Mouse (Mus musculus) neural tube, embryonic 14.5 days (tissue): ENCODE results near the gene Dppa3. TPM values are rescaled to one million over a fixed set of nuclear protein-coding genes. Genes with fewer than 3 reads are reported as not detected.
"Not testable (repeated sequence)": the region's sequence is repeated elsewhere in the genome, so short reads cannot be mapped to it uniquely, and the experiment has no call there.

Experiments used
- ATAC-seq: fragments of 200-750 bp; cut with Nextera tagmentation; 2 replicates; pipeline ENCODE4 v1.8.0; 2017; ENCODE audit warnings: low read depth, mild to moderate bottlenecking, moderate TSS enrichment, moderate library complexity
- H3K27ac ChIP-seq: fragments of 300-500 bp; sonication (generic); 2 replicates; pipeline ENCODE4 v1.5.1; 2014; ENCODE audit warnings: low read depth, mild to moderate bottlenecking, control low read depth, low read length, moderate library complexity, mixed read lengths
- H3K27me3 ChIP-seq: fragments of 300-500 bp; sonication (generic); 2 replicates; pipeline ENCODE4 v1.6.1; 2014; ENCODE audit warnings: low read length; ENCODE audit not compliant: control insufficient read depth, insufficient read depth
- H3K36me3 ChIP-seq: fragments of 300-500 bp; sonication (generic); 2 replicates; pipeline ENCODE4 v1.6.1; 2014; ENCODE audit warnings: low read length, mixed read lengths; ENCODE audit not compliant: control insufficient read depth, insufficient read depth
- H3K4me1 ChIP-seq: fragments of 300-500 bp; sonication (generic); 2 replicates; pipeline ENCODE4 v1.6.1; 2014; ENCODE audit warnings: low read length; ENCODE audit not compliant: control insufficient read depth, insufficient read depth
- H3K4me2 ChIP-seq: fragments of 300-500 bp; sonication (generic); 2 replicates; pipeline ENCODE4 v1.6.1; 2014; ENCODE audit warnings: mild to moderate bottlenecking, low read depth, low read length, control low read depth
- H3K4me3 ChIP-seq: fragments of 300-500 bp; sonication (generic); 2 replicates; pipeline ENCODE4 v1.5.1; 2014; ENCODE audit warnings: low read depth, low read length, control low read depth, mixed read lengths
- H3K9ac ChIP-seq: fragments of 300-500 bp; sonication (generic); replicated peaks from 2 replicates; pipeline ENCODE4 v1.6.1; 2014; ENCODE audit warnings: low read depth, mild to moderate bottlenecking, control low read depth, low read length, mixed read lengths
- H3K9me3 ChIP-seq: fragments of 300-500 bp; sonication (generic); 2 replicates; pipeline ENCODE4 v1.6.1; 2016; ENCODE audit warnings: low read length; ENCODE audit not compliant: control insufficient read depth
- WGBS: fragments of 180-500 bp; shearing (Covaris S2); extraction: QIAGEN DNeasy Blood & Tissue Kit; methylation state at CpG from one replicate; pipeline ENCODE4 v1.1.7; 2014; 5-methylcytosine and 5-hydroxymethylcytosine counted together
- polyA plus RNA-seq: library from polyadenylated mRNA; unstranded; fragments of >200 nt; fragmentation: Nextera tagmentation; extraction: Ambion mirVana; gene quantifications from 2 replicates; pipeline ENCODE4 v1.2.1, GENCODE M21; 2014

The Dppa3 gene
- polyA plus RNA-seq, 1 experiment from 2014 or later = not detected

- Histone ChIP-seq H3K27ac (no peak overlapping the region), H3K4me1 (no peaks in the 10 kb centered on the region), H3K9me3 (no peaks in the 10 kb centered on the region), H3K9ac (no peak overlapping the region), H3K36me3 (no peaks in the 10 kb centered on the region), H3K27me3 (no peaks in the 10 kb centered on the region), H3K4me2 (no peak overlapping the region), H3K4me3 (no peak overlapping the region)
- 82% methylated on average over 4 of the region's 4 CpGs for WGBS
- no peak for ATAC-seq
These were observed 1.1 kb upstream of the Dppa3 start for GRCm38 (mm10) chr6:122625156-122625555.

- ATAC-seq = no peak
- no peaks in the 10 kb centered on the region for H3K9me3 ChIP-seq
- H3K36me3 ChIP-seq = no peaks in the 10 kb centered on the region
- no peak overlapping the region for H3K27ac ChIP-seq
- no peaks in the 10 kb centered on the region for H3K27me3 ChIP-seq
- 46% methylated on average over 20 of the region's 20 CpGs for WGBS
- no peaks in the 10 kb centered on the region for H3K4me1 ChIP-seq
- no peak overlapping the region for H3K4me2 ChIP-seq
- H3K4me3 ChIP-seq = peak overlapping the region; percentile 9; the same call in 1 of the 2 replicates
- no peak overlapping the region for H3K9ac ChIP-seq
These were observed 1.4 kb downstream of the Dppa3 start for GRCm38 (mm10) chr6:122627469-122628108.

- no peak overlapping the region for H3K4me3 ChIP-seq
- H3K9me3 ChIP-seq = no peaks in the 10 kb centered on the region
- H3K36me3 ChIP-seq = no peaks in the 10 kb centered on the region
- no peaks in the 10 kb centered on the region for H3K27me3 ChIP-seq
- 54% methylated on average over 9 of the region's 9 CpGs for WGBS
- H3K9ac ChIP-seq = no peak overlapping the region
- H3K4me1 ChIP-seq = no peaks in the 10 kb centered on the region
- H3K4me2 ChIP-seq = no peak overlapping the region
- H3K27ac ChIP-seq = no peak overlapping the region
- ATAC-seq = no peak
These were observed 7.2 kb downstream of the Dppa3 start for GRCm38 (mm10) chr6:122633411-122633810.

GRCm38 (mm10) chr6:122635315-122635714 lies 9.1 kb downstream of the Dppa3 start:
- H3K27me3 ChIP-seq = no peaks in the 10 kb centered on the region
- no peak overlapping the region for H3K27ac ChIP-seq
- 88% methylated on average over 7 of the region's 7 CpGs for WGBS
- H3K9me3 ChIP-seq = no peaks in the 10 kb centered on the region
- H3K36me3 ChIP-seq = no peaks in the 10 kb centered on the region
- H3K4me2 ChIP-seq = no peak overlapping the region
- no peak overlapping the region for H3K9ac ChIP-seq
- no peaks in the 10 kb centered on the region for H3K4me1 ChIP-seq
- H3K4me3 ChIP-seq = no peak overlapping the region
- no peak for ATAC-seq

GRCm38 (mm10) chr6:122636666-122637065 lies 10.5 kb downstream of the Dppa3 start:
- whole genome bisulfite sequencing = 86% methylated on average over 3 of the region's 3 CpGs
- no peaks in the 10 kb centered on the region for H3K36me3 ChIP-seq
- H3K27me3 ChIP-seq = no peaks in the 10 kb centered on the region
- H3K9me3 ChIP-seq = no peaks in the 10 kb centered on the region
- ATAC-seq = no peak
- H3K4me3 ChIP-seq = no peak overlapping the region
- H3K4me1 ChIP-seq = no peaks in the 10 kb centered on the region
- no peak overlapping the region for H3K4me2 ChIP-seq
- no peak overlapping the region for H3K27ac ChIP-seq
- H3K9ac ChIP-seq = no peak overlapping the region

- H3K27ac ChIP-seq, ATAC-seq, H3K4me2 ChIP-seq, H3K4me3 ChIP-seq, H3K36me3 ChIP-seq, H3K9ac ChIP-seq, H3K4me1 ChIP-seq, H3K9me3 ChIP-seq, H3K27me3 ChIP-seq: not testable (repeated sequence)
- WGBS = 86% methylated on average over 4 of the region's 4 CpGs
These were observed 11.4 kb downstream of the Dppa3 start for GRCm38 (mm10) chr6:122637566-122637965.

- WGBS = 95% methylated on average over 20 of the region's 21 CpGs
- ATAC-seq = not testable (repeated sequence)
These were observed 18.0 kb downstream of the Dppa3 start for GRCm38 (mm10) chr6:122644196-122644595.

GRCm38 (mm10) chr6:122649903-122650302 lies 23.7 kb downstream of the Dppa3 start:
- H3K9ac ChIP-seq = no peak overlapping the region
- no peaks in the 10 kb centered on the region for H3K27me3 ChIP-seq
- H3K4me1 ChIP-seq = no peaks in the 10 kb centered on the region
- no peak overlapping the region for H3K27ac ChIP-seq
- no peaks in the 10 kb centered on the region for H3K9me3 ChIP-seq
- no peak for ATAC-seq
- H3K4me2 ChIP-seq = no peak overlapping the region
- H3K36me3 ChIP-seq = no peaks in the 10 kb centered on the region
- 86% methylated on average over 3 of the region's 3 CpGs for WGBS
- no peak overlapping the region for H3K4me3 ChIP-seq

More at GRCm38 (mm10) chr6:122644196-122644595, 18.0 kb downstream of the Dppa3 start:
- not testable (repeated sequence) for H3K4me2 ChIP-seq, H3K9ac ChIP-seq, H3K36me3 ChIP-seq, H3K4me3 ChIP-seq, H3K4me1 ChIP-seq, H3K27me3 ChIP-seq, H3K9me3 ChIP-seq, H3K27ac ChIP-seq

GRCm38 (mm10) chr6:122650398-122650980 lies 24.3 kb downstream of the Dppa3 start:
- 70% methylated on average over 5 of the region's 5 CpGs for whole genome bisulfite sequencing
- ATAC-seq = no peak
- Histone ChIP-seq H3K36me3 (no peaks in the 10 kb centered on the region), H3K9me3 (no peaks in the 10 kb centered on the region), H3K27ac (no peak overlapping the region), H3K4me3 (no peak overlapping the region), H3K4me1 (no peaks in the 10 kb centered on the region), H3K27me3 (no peaks in the 10 kb centered on the region), H3K4me2 (no peak overlapping the region), H3K9ac (no peak overlapping the region)
